Mouse (Mus musculus): ENCODE measurements around the gene Cic.

Gene Cic

GRCm38 (mm10) chr7:25282731-25283211 lies 15.3 kb downstream of the Cic start:
- no peak for DNase-seq (ENCODE audit: low spot score)

DNA sequence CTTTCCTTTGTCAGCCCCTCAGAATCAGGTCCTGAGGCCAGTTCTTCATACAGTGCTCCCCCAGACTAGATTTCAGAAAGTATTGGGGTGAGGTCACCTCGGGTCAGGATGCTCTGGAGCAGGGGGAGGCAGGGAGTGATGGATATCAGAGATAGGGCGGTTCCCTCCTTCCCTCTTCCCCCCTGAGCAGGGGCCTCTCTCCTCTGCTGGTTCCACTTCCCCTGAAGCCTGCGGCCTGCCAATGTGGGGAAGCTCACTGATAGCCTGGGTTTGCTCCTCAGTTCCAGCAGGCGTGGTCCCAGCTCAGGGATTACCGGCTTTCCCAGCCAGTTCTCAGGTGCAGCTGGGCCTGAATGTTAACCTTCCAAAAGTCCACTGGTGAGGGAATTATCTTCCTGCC lies 16.1 kb downstream of the Cic start:
- DNase-seq (ENCODE audit: low spot score) = no peak

GRCm38 (mm10) chr7:25284171-25284570 lies 16.7 kb downstream of the Cic start:
- DNase-seq (ENCODE audit: low spot score) = no peak

DNA sequence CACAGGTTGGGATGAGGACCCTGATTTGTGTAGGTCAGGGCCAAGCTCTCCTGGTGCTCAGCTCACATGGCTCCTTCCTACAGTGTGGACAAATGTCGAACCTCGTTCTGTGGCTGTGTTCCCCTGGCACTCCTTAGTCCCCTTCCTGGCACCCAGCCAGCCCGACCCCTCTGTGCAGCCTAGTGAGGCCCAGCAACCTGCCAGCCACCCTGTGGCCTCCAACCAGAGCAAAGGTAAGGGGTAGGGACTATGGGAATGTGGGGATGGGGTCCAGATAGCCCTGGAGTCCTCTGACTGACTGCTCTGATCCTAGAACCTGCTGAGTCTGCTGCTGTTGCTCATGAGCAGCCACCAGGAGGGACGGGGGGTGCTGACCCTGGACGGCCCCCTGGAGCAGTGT lies 17.3 kb downstream of the Cic start:
- DNase-seq (ENCODE audit: low spot score) = no peak

DNA sequence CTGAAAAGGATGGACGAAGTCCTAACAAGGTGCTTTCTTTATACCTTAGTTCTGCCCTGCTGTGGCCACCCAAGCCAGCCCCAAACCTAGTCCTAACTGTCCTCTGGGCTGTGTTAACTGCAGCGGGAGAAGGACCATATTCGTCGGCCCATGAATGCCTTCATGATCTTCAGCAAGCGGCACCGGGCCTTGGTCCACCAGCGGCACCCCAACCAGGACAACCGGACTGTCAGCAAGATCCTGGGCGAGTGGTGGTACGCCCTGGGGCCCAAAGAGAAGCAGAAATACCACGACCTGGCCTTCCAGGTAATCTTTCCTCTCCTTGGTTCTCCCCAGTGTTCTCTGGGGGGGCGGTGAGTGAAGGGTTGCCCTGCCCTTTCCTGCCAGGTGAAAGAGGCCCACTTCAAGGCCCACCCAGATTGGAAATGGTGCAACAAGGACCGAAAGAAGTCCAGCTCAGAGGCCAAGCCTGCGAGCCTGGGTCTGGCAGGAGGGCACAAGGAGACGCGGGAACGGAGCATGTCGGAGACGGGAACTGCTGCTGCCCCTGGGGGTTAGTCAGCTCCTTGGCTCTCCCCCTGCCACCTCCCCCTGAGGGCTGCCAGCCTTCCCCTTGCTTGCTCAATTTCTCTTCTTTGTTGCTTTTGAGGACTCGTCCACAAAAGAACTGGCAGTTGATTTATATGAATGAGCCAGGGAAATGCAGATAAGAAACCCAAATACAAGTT lies 18.2 kb downstream of the Cic start:
- no peak for DNase-seq (ENCODE audit: low spot score)

DNA sequence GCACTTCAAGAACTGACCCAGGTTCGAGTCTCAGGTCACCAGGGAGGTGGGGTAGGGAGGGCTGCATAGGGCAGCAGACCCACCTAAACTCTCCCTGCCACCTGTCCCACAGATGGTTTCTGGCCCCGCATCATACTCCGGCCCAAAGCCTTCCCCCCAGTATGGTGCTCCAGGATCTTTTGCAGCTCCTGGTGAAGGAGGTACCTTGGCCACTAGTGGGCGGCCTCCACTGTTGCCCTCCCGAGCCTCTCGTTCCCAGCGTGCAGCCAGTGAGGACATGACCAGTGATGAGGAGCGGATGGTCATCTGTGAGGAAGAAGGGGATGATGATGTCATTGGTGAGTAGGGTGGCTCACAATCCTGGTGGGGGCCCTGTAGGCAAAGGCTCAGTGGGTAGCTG lies 19.5 kb downstream of the Cic start:
- no peak for DNase-seq (ENCODE audit: low spot score)

- DNase-seq (ENCODE audit: low spot score) = no peak
These were observed 20.5 kb downstream of the Cic start for GRCm38 (mm10) chr7:25288011-25288410.

DNA sequence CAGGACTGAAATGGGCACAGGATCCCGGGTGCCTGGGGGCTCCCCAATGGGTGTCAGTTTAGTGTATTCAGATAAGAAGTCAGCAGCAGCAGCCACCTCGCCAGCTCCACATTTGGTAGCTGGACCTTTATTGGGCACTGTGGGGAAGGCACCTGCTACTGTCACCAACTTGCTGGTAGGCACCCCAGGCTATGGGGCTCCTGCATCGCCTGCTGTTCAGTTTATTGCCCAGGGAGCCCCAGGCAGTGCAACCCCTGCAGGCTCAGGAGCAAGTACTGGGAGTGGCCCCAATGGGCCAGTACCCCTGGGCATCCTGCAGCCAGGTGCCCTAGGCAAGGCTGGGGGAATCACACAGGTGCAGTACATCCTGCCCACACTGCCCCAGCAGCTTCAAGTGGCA lies 21.2 kb downstream of the Cic start:
- no peak for DNase-seq (ENCODE audit: low spot score)

DNA sequence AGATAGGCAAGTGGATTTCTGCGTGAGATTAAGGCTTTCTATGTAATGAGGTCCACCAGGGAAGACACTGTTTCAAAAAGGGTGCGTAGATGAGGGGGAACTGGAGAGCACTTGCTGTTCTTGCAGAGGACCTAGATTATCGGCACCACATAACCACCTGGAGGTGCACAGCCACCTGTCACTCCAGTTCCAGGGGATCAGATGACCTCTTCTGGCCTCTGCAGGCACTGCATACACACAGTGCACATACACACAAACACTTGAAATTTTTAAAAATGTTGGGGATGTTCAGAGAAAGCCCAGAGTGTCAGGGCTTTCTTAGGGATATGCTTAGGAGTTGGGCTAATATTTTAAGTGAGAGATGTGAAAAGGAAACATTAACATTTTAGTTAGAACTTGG lies 22.4 kb downstream of the Cic start:
- no peak for DNase-seq (ENCODE audit: low spot score)

DNA sequence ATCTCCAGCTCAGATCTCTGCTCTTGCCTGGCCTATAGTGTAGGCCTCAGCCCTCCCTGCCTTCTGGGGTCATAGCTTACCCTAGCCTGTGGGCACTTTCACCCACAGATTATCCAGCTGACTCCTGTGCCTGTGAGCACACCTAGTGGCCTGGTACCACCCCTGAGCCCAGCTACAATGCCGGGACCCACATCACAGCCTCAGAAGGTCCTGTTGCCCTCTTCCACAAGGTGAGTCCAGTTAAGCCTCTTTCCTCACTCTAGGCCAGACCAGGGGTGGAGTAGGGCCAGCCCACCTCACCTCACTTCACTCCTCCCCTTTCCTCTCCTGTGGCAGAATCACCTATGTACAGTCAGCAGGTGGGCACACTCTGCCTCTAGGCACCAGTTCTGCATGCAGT lies 23.0 kb downstream of the Cic start:
- no peak for DNase-seq (ENCODE audit: low spot score)

DNA sequence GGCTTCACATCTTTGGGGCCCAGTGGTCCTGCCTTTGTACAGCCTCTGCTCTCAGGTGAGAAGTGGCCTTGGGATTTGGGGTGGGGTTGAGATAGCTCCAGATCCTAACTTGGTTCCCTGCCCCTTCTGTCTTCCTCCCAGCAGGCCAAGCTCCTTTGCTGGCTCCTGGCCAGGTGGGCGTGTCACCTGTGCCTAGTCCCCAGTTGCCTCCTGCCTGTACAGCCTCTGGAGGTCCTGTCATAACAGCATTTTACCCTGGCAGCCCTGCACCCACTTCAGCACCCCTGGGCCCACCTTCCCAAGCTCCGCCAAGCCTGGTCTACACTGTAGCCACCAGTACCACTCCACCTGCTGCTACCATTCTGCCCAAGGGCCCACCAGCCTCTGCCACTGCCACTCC lies 23.4 kb downstream of the Cic start:
- DNase-seq (ENCODE audit: low spot score) = no peak

DNA sequence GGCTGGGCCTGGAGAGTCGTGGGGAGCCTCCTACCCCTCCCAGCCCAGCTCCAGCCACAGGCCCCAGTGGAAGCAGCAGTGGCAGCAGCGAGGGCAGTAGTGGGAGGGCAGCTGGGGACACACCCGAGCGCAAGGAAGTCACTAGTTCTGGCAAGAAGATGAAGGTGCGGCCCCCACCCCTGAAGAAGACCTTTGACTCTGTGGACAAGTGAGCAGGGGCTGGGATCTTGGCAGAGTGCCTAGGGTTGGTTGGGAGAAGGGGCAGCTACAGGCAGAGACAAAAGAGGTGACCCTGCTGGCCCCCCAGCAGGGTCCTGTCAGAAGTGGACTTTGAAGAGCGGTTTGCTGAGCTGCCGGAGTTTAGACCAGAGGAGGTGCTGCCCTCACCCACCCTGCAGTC lies 24.6 kb downstream of the Cic start:
- DNase-seq (ENCODE audit: low spot score) = no peak

DNA sequence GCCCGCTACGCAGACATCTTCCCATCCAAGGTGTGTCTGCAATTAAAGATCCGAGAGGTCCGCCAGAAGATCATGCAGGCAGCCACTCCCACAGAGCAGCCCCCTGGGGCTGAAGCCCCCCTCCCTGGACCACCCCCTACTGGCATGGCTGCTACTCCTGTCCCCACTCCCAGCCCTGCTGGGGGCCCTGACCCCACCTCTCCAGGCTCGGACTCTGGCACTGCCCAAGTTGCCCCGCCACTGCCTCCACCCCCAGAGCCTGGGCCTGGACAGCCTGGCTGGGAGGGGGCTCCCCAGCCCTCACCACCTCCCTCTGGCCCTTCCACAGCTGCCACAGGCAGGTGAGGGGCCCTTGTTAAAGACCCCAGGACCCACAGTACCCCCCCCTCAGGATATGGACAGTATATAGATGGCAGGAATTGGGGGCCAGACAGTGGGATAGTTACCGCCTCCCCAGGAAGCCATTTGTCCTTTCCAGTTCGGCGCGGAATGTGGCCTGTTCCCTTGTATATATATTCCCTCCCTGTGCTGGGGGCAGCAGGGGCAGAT lies 25.8 kb downstream of the Cic start:
- DNase-seq (ENCODE audit: low spot score) = no peak

DNA sequence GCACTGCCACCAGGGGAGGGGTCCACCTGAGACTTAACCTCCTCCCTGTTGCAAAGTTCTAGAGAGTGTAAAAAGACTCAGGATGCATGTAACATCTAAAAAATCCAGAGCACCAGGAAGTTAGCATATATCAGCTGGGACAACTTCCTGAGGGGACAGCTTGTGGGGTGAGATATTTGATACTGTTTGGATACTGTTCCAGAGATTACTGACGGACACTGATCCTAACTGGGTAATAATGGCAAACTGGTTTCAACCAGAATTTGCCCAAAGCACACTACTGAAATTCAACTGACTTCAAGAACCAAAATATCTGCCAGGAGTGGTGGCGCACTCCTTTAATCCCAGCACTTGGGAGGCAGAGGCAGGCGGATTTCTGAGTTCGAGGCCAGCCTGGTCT lies 27.0 kb downstream of the Cic start:
- no peak for DNase-seq (ENCODE audit: low spot score)

DNA sequence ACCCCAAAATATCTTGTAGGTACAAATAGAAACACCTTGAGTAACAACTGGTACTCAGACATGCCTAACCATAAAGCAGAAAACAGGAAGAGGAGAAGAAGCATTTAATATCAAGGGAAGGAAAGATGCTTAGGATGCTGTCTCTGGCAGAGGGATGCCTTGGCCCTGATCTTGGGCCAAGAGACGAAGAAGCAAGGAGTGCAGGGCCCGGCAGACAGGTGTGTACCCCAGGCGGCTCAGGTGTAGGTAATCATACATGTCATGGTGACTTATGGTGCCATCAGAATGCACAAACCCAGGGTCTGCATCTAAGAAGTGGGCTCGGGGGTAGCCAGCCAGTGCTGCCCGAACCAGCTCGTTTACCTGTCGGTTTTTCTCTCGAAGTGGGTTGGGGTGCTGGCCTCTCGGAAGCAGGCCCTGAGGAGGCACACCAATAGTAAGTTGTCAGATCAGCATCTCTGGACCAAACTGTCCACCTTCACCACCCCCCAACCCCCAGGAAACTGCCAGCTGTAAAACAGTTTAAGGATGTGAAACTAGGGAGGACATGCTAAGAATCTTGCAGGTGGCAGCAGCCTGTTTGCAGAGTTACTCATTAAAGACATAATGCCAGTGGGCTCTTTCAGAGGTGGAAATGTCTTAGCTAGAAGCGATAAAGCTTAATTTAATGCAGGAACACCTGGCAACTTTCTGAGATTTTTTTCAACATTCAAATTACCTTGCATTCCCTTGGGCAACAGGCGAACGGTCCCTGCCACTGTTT lies 27.6 kb downstream of the Cic start:
- no peak for DNase-seq (ENCODE audit: low spot score)

DNA sequence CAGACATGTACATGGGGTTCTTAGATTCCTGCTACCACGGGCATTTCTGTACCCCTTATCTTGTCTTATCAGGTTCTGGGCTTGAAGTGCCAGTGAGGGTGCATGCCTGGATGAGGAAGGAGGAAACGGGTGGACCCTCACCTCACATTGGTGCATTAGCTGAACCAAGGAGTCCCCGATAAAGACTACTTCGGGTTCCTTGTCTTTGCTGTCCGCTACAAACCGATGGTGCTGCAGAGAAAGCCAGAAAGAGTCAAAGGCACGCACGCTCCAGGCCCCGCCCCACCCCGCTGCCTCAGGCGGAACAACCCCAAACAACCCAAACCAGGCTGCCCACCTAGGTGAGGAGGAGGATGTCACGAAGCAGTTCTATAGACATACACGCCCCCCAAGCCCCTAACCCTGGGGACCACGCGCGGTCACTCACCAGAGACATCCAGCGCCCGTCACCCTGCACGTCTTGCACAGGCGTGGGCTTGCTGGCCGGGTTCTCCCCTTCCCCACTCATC lies 29.5 kb downstream of the Cic start:
- DNase-seq (ENCODE audit: low spot score) = peak; percentile 40

GRCm38 (mm10) chr7:25297454-25298325 lies 30.2 kb downstream of the Cic start, which contains the start of gene Pafah1b3:
Pafah1b3 (minus strand) TSS chr7:25297986.
- DNase-seq (ENCODE audit: low spot score) = peak; percentile 63

GRCm38 (mm10) chr7:25301063-25301462 lies 33.6 kb downstream of the Cic start, which contains the start of gene Prr19:
Prr19 (plus strand) TSS chr7:25301411.
- no peak for DNase-seq (ENCODE audit: low spot score)

DNA sequence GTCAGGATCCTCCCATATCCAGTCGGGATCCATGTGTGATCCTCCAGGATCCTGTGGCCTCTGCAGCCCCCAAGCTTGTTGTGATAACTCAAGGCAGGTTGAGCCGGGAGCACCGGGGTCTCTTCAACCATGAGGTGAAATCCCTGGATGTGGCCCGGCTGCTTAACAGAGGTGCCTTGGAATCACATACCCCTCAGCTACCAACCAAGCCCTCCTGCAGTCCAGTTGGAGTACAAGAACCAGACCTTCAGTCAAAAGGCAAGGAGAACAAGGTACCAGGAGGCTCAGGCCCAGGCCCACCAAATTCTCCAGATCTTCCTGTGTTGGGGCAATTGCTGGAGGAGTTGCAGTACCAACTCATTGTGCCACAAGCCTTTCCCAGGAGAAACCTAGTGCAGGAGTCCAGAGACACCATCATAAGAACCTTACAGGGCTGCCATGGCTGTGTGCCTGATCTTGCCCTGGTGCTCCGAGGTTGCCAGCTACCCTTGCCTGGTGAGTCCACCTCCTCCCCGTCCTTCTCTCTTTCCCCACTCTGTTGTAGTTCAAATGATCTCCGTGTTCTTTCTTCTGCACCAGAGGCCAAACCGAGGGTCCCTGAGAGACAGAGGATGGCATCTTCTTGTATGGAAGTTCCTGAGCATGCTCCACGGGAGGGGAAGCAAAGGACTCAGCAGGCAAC lies 35.6 kb downstream of the Cic start:
- DNase-seq (ENCODE audit: low spot score) = no peak

- DNase-seq (ENCODE audit: low spot score) = no peak
These were observed 36.1 kb downstream of the Cic start for GRCm38 (mm10) chr7:25303685-25304006.

- DNase-seq (ENCODE audit: low spot score) = no peak
These were observed 38.0 kb downstream of the Cic start for GRCm38 (mm10) chr7:25305481-25305880.
